Mouse (Mus musculus): ENCODE measurements around the gene Pold1. TPM values are rescaled to one million over a fixed set of nuclear protein-coding genes. Genes with fewer than 3 reads are reported as not detected.

Pold1 gene
- polyA plus RNA-seq, 1 experiment from 2014 or later: 184 TPM

DNA sequence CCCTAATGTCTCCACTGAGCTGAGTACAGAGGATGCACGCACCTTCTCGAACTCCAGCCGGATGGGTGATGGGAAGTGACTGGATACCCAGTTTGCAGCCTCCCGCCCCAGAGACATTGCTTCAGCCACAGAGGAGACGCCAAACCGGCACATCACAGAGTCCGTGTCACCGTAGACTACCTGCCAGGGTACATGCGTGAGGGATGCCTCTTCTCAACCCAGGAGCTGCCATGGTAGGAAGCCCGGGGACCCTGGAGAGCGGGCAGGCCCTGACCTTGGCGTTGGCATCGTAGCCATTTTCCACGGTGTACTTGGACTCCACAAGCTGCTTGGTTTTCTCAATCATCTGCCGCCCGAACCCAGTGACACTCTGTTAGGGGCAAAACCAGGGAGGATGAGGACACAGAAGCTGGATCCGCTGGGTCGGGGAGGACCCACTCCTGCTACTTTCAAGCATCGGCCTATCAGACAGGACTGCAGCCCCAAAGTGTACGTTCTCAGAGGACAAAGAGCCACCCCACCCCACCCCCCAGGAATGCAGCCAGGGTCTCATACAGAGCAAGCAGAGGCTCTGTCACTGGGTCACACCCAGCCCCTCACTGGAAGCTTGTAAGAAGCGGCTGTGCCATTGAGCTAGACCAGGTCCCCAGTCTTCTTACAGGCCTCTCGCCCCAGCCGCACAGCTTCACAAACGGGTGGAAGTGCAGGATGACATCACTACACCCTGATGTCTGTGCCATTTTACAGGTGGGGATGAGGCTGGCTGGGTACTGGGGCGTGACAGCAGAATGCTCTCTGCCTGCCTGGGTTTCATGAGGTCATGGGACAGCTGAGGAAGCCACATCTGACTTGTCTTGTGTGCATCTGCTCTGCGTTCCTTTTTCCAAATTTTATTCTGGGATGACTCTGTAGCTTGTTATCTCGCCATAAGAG lies 12.7 kb downstream of the Pold1 start:
- Histone ChIP-seq H3K9me3 (replicated peaks) (no peaks in the 10 kb centered on the region), H3K27me3 (ENCODE audit: low read depth, poor library complexity, severe bottlenecking) (no peaks in the 10 kb centered on the region), H3K36me3 (peaks cover 91% of the 10 kb centered on the region), H3K4me1 (peaks cover 6% of the 10 kb centered on the region), H3K4me3 (no peak overlapping the region), H3K27ac (no peak overlapping the region)
- WGBS: 95% methylated on average over 27 of the region's 27 CpGs
- DNase-seq (ENCODE audit: low spot score): no peak

- Histone ChIP-seq H3K27ac (no peak overlapping the region), H3K9me3 (replicated peaks) (no peaks in the 10 kb centered on the region), H3K36me3 (peaks cover 80% of the 10 kb centered on the region), H3K4me1 (peaks cover 6% of the 10 kb centered on the region), H3K4me3 (no peak overlapping the region), H3K27me3 (ENCODE audit: low read depth, poor library complexity, severe bottlenecking) (peaks cover 4% of the 10 kb centered on the region; the same call in 1 of the 2 replicates)
- 87% methylated on average over 19 of the region's 19 CpGs for WGBS
- no peak for DNase-seq (ENCODE audit: low spot score)
Measured at GRCm38 (mm10) chr7:44534656-44535441, 13.8 kb downstream of the Pold1 start.

DNA sequence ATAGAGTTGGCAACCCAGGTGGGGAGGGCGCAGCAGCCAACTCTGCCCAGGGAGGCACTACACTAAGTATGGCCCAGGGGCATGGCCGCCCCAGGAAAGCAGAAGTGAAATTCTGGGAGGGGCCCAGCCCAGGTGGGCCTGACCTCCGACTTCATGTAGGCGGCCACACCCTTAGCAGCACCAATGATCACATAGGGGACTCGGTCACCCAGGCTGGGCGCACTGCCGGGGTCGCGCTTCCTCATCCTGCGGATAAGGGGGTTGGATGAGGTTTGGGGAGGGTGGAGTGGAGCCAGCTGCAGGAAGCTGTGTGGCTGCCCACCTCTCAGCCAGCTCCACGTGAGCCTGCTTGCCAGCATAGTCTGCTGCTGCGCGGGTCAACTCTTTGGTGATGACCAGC lies 14.4 kb downstream of the Pold1 start:
- H3K36me3 ChIP-seq: peaks cover 74% of the 10 kb centered on the region
- H3K4me3 ChIP-seq: no peak overlapping the region
- 92% methylated on average over 13 of the region's 13 CpGs for WGBS
- no peak for DNase-seq (ENCODE audit: low spot score)
- H3K9me3 ChIP-seq (replicated peaks): no peaks in the 10 kb centered on the region
- H3K27me3 ChIP-seq (ENCODE audit: low read depth, poor library complexity, severe bottlenecking): peaks cover 10% of the 10 kb centered on the region; the same call in 1 of the 2 replicates
- H3K4me1 ChIP-seq: peaks cover 6% of the 10 kb centered on the region
- H3K27ac ChIP-seq: no peak overlapping the region

DNA sequence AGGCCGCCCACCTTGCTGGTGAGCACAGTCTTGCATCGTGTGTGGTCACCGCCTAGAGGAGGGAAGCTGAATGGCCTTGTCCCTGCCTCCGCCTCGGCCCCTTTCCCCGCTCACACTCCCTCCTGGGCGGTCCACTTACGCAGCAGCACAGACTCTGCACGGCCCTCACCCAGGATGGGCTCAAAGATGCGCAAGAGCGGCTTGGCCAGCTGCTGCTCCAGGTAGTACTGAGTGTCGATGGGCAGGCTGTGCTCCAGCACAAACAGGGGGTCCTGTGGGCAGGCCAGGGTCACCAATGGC lies 15.0 kb downstream of the Pold1 start:
- Histone ChIP-seq H3K4me3 (no peak overlapping the region), H3K27me3 (ENCODE audit: low read depth, poor library complexity, severe bottlenecking) (peaks cover 16% of the 10 kb centered on the region), H3K9me3 (replicated peaks) (no peaks in the 10 kb centered on the region), H3K36me3 (peaks cover 69% of the 10 kb centered on the region), H3K4me1 (peaks cover 6% of the 10 kb centered on the region), H3K27ac (no peak overlapping the region)
- WGBS: 89% methylated on average over 12 of the region's 12 CpGs
- DNase-seq (ENCODE audit: low spot score): no peak

- peaks cover 63% of the 10 kb centered on the region for H3K36me3 ChIP-seq
- DNase-seq (ENCODE audit: low spot score): no peak
- 88% methylated on average over 29 of the region's 29 CpGs for WGBS
Measured at GRCm38 (mm10) chr7:44532918-44533745, 15.5 kb downstream of the Pold1 start.

DNA sequence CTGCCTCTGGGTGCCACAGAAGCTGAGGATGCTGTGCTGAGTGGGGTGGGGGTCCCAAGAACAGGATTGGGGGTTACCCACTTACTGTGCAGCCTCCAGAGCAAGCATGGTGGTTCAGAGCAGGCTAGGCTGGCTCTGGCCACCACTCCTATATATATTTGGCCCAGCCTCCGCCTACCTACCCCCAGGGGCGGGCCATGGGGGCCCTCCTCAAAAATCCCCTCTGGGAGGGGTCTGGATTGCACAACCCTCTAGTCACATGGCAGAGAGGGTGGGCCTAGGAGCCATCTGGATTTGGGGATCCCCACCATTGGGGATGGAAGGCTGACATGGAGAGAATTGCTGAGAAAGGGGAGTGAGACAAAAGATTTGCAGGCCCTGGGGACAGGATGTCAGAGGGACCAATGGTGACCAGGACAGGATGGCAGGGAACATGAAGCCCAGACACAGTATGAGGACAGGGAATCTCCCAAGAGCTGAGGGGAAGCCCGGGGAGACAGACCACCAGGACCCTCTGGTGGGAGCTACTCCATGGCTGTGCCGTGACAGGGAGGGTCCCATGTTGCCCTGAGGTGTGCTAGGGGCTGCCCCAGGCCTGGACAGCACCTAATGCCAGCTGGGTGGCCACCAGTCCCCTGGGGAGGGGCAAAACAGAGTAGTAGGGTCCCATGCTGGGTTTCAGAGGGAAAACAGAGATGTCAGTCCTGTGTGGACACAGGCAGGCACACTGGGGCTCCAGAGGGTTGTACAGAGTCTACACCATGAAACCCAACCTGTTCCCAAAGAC lies 16.5 kb downstream of the Pold1 start, which contains the start of gene Spib:
Gene Spib (minus strand): TSS at position 126 of the 787 bp plus-strand sequence.
- Histone ChIP-seq H3K9me3 (replicated peaks) (no peaks in the 10 kb centered on the region), H3K27me3 (ENCODE audit: low read depth, poor library complexity, severe bottlenecking) (peaks cover 31% of the 10 kb centered on the region), H3K4me1 (peaks cover 14% of the 10 kb centered on the region), H3K4me3 (no peak within 1 kb of the TSS), H3K36me3 (peaks cover 53% of the 10 kb centered on the region), H3K27ac (no peak within 1 kb of the TSS)
- WGBS: 82% methylated on average over 4 of the region's 4 CpGs
- no peak for DNase-seq (ENCODE audit: low spot score)

More at GRCm38 (mm10) chr7:44532918-44533745, 15.5 kb downstream of the Pold1 start:
- peaks cover 21% of the 10 kb centered on the region for H3K27me3 ChIP-seq (ENCODE audit: low read depth, poor library complexity, severe bottlenecking)
- H3K9me3 ChIP-seq (replicated peaks): no peaks in the 10 kb centered on the region
- H3K27ac ChIP-seq: no peak overlapping the region
- H3K4me1 ChIP-seq: peaks cover 6% of the 10 kb centered on the region
- H3K4me3 ChIP-seq: no peak overlapping the region

DNA sequence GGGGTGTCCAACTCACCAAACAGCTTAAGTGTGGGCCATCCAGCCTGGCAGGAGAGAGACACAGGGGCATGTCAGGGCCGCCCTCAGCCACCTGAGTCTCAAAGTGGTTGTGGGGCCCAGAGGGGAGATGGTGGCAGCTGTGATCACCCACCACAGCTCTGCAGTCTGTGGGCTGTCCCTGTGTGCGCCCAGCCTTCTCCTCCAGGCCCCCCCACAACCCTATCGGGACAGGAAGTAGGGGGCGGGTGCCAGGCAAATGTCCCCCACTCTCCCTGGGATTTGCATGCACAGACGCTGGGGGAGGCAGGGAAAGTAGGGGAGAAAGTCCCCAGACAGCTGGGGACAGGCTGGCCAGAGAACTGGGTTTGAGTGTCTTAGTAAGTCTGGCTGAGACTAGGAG lies 17.4 kb downstream of the Pold1 start:
- WGBS: 53% methylated on average over 5 of the region's 5 CpGs
- peaks cover 41% of the 10 kb centered on the region for H3K27me3 ChIP-seq (ENCODE audit: low read depth, poor library complexity, severe bottlenecking)
- H3K27ac ChIP-seq: no peak overlapping the region
- H3K9me3 ChIP-seq (replicated peaks): no peaks in the 10 kb centered on the region
- H3K4me3 ChIP-seq: no peak overlapping the region
- DNase-seq (ENCODE audit: low spot score): no peak
- peaks cover 44% of the 10 kb centered on the region for H3K36me3 ChIP-seq
- H3K4me1 ChIP-seq: peaks cover 14% of the 10 kb centered on the region

- Histone ChIP-seq H3K4me1 (peaks cover 18% of the 10 kb centered on the region), H3K27me3 (ENCODE audit: low read depth, poor library complexity, severe bottlenecking) (peaks cover 48% of the 10 kb centered on the region), H3K36me3 (peaks cover 37% of the 10 kb centered on the region), H3K27ac (no peak overlapping the region), H3K4me3 (no peak overlapping the region), H3K9me3 (replicated peaks) (no peaks in the 10 kb centered on the region)
- WGBS: 85% methylated on average over 3 of the region's 3 CpGs
- DNase-seq (ENCODE audit: low spot score): no peak
Measured at GRCm38 (mm10) chr7:44530507-44530906, 18.1 kb downstream of the Pold1 start.

GRCm38 (mm10) chr7:44529518-44529917 lies 19.1 kb downstream of the Pold1 start:
- Histone ChIP-seq H3K4me3 (no peak overlapping the region), H3K9me3 (replicated peaks) (no peaks in the 10 kb centered on the region), H3K36me3 (peaks cover 27% of the 10 kb centered on the region), H3K27me3 (ENCODE audit: low read depth, poor library complexity, severe bottlenecking) (peaks cover 57% of the 10 kb centered on the region), H3K27ac (no peak overlapping the region), H3K4me1 (peaks cover 22% of the 10 kb centered on the region)
- 66% methylated on average over 5 of the region's 5 CpGs for WGBS
- no peak for DNase-seq (ENCODE audit: low spot score)

- H3K4me3 ChIP-seq: peak overlapping the region; percentile 45
- peaks cover 75% of the 10 kb centered on the region for H3K27me3 ChIP-seq (ENCODE audit: low read depth, poor library complexity, severe bottlenecking)
- peak; percentile 81 for DNase-seq (ENCODE audit: low spot score)
- H3K4me1 ChIP-seq: peaks cover 22% of the 10 kb centered on the region
- H3K9me3 ChIP-seq (replicated peaks): no peaks in the 10 kb centered on the region
- WGBS: 8% methylated on average over 40 of the region's 40 CpGs
- 0 out of 2 replicates have a peak overlapping the region, but pooled peaks have one; percentile 42 for H3K27ac ChIP-seq
- peaks cover 9% of the 10 kb centered on the region for H3K36me3 ChIP-seq
Measured at GRCm38 (mm10) chr7:44527483-44528398, 20.9 kb downstream of the Pold1 start.

Measured in limb, embryonic 10.5 days (tissue).